Mouse (Mus musculus) ES-Bruce4 (cell line): Measurements from ENCODE around the gene Pdia3.

Experiments used
- CTCF ChIP-seq: IDR thresholded peaks from one replicate; pipeline ENCODE4 v1.8.1; 2011; ENCODE audit warnings: low read depth, low read length
- EP300 ChIP-seq: IDR thresholded peaks from 2 replicates; pipeline ENCODE4 v1.6.1; 2011; ENCODE audit warnings: low read depth, low read length; ENCODE audit not compliant: insufficient read depth
- POLR2A ChIP-seq: IDR thresholded peaks from one replicate; pipeline ENCODE4 v1.8.1; 2011; ENCODE audit warnings: low read length; ENCODE audit not compliant: insufficient read depth

DNA sequence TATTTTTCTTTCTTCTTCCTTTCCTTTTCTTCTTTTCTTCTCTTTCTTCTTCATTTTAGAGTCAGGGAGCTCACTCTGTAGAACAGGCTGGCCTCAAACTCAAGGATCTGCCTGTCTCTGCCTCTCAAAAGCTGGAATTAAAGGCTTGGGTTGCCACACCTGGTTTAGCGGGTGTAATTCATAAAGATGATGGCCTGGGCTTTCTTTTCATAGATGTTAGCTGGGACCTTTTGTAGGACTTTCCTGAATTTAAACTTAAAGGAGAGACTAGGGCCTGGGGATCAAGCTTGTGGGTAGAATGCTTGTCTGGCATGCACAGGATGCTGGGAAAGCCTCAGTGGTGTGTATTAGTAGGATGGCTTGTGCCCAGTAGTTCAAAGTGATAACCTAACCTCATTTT, 30.6 kb downstream of the Pdia3 start, which contains the start of gene Ell3:
- TF ChIP-seq EP300 (no peak), POLR2A (no peak), CTCF (no peak)
